Mouse (Mus musculus): ENCODE data around the gene Tulp3.

Tulp3 gene

GRCm38 (mm10) chr6:128296750-128297393, 58.8 kb downstream of the Tulp3 start:
- DNase-seq (ENCODE audit: low read depth, low spot score) = no peak

DNA sequence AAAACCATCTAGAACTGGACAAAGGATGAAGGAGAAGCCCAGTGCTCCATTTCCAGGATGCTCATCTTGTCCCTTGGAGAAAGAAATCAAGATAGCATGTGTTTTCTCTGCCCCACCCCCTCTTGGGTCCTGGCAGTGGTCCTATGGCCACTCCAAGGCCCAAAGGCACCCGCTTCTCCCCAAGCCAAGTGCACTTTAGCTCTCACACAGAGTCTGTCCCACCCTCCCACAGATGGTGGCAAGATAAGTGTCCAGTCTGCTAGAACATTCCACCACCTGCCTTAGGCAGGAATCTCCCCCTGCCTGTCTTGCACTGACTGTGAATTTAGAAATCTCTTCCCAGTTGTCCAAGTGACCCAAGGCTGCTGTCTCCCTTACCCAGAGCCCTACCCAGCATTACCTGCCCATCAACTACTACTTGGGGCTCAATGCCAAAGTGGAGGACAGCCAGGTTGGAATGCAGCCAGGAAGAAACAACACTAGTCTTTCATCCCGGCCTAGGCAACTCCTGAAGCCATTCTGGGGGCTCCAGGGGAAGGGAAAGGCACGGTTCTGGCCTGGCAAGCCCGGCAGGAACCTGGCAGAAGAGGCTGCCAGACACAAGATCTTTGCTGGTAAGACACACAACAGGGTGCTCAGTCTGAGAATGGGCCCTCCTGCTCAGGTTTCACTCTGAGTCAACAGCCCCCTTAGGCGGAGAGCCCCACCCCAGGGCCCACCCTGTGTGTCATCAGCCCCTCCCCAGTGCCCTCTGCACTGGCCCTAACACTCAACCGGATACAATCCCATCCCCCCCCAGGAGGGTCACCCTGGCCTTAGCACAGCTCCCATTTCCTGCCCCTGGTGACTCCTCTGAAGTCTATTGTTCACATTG, 59.5 kb downstream of the Tulp3 start:
- no peak for DNase-seq (ENCODE audit: low read depth, low spot score)

GRCm38 (mm10) chr6:128291284-128291683, 64.4 kb downstream of the Tulp3 start:
- no peak for DNase-seq (ENCODE audit: low read depth, low spot score)

- no peak for DNase-seq (ENCODE audit: low read depth, low spot score)
These were observed 67.0 kb downstream of the Tulp3 start for GRCm38 (mm10) chr6:128288681-128289080.

GRCm38 (mm10) chr6:128285792-128286430, 69.7 kb downstream of the Tulp3 start:
- no peak for DNase-seq (ENCODE audit: low read depth, low spot score)

GRCm38 (mm10) chr6:128282126-128282525, 73.5 kb downstream of the Tulp3 start:
- no peak for DNase-seq (ENCODE audit: low read depth, low spot score)

DNA sequence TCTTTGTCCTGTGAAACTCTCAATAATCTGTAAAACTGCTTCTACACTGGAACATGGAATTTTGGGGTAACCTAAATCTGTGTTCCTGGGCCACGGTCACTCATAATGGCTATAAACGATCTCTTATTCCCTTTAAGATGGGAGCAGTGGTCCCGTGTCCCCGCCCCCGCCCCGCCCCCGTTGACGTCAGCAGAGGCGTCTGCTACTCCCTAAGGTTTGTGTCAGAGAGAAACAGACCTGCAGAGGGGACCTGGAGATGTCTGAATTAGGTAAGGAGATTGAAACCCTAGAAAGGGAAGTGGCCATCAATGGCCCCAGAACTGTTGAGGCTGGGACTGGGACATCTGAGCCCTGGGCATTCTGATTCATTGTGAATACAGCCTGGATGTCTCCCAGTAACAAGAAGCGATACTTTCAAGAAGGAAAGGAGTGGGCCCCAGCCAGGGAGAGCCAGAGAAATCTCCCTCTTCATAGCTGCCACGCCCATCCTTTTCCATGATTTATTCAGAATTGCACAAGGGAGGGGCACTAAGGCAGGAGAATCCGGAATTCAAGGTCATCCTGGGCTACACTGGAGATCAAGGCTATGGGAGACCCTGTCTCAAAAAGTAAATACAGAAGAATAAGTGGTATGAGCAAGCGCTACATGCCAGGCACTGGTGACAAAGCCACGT, 75.0 kb downstream of the Tulp3 start:
- no peak for DNase-seq (ENCODE audit: low read depth, low spot score)

DNA sequence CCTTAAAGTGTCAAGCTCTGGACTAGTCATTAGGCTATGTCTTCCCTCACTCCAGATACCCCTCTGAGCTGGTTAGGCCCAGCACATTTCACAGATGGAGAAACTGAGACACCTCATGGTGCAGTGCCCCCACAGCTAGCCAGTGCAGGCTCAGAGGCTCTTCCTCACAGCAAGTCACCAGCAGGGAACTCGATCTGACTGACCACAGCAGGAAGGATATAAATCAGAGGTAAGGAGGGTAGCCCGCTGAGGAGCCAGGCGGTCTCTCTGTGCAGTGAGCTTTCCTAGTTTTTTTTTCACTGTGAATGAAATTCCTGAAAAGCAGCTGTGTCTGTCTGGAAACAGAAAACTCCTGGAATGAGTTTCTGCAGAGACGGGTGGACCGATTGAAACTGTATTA, 76.0 kb downstream of the Tulp3 start:
- DNase-seq (ENCODE audit: low read depth, low spot score) = no peak

GRCm38 (mm10) chr6:128279099-128279498, 76.6 kb downstream of the Tulp3 start:
- DNase-seq (ENCODE audit: low read depth, low spot score) = no peak

- DNase-seq (ENCODE audit: low read depth, low spot score) = no peak
These were observed 78.2 kb downstream of the Tulp3 start for GRCm38 (mm10) chr6:128277132-128278085.

DNA sequence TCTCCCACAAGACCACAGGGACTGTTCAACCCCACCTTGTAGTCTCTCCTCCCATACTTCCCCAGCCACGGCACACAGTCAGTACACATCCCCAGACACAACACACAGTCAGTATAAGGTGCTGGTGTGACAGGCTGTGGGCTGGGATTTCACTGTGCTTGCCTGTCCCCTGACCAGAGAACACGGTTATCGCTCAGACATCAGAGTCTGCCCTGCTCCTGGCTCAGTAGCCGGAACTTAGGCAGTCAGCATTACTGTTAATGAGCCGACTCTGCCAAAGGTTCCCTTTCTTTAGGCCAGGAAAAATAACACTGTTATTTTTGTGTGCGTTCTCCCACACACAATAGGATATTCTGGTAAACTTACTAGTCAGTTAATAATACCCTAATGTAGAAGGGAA, 79.3 kb downstream of the Tulp3 start:
- DNase-seq (ENCODE audit: low read depth, low spot score) = no peak

GRCm38 (mm10) chr6:128275506-128276064, 80.1 kb downstream of the Tulp3 start:
- no peak for DNase-seq (ENCODE audit: low read depth, low spot score)

DNA sequence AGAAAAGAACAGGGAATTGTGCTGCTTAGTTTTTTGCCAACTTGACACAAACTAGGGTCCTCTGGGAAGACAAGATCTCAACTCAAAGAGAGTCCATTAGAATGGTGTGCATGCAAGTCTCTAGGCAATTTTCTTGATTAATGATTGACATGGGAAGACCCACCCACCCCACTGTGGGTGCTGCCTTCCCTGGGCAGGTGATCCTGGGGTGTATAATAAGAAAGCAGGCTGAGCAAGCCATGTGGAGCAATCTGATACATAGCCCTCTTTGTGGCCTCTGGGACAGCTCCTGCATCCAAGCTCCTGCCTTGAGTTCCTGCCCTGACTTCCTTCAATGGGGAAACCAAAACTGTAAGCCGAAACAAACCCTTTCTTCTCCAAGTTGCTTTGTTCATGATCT, 82.1 kb downstream of the Tulp3 start:
- no peak for DNase-seq (ENCODE audit: low read depth, low spot score)

- DNase-seq (ENCODE audit: low read depth, low spot score) = no peak
These were observed 82.9 kb downstream of the Tulp3 start for GRCm38 (mm10) chr6:128272754-128273153.

Measured in retina, adult 2 months (tissue).